Mouse (Mus musculus) C2C12 (cell line): Measurements from ENCODE around the gene Caskin2. TPM values are rescaled to one million over a fixed set of nuclear protein-coding genes. Genes with fewer than 3 reads are reported as not detected.
A peak's percentile ranks its signal among the peaks of the same experiment; 100 is the strongest.
"Not testable (repeated sequence)": the region's sequence is repeated elsewhere in the genome, so short reads cannot be mapped to it uniquely, and the experiment has no call there.

Experiments
- H3K27me3 ChIP-seq: one replicate; pipeline ENCODE4 v1.6.1; 2011; ENCODE audit not compliant: control insufficient read depth, insufficient read depth, insufficient read length
- H3K36me3 ChIP-seq: one replicate; pipeline ENCODE4 v1.6.1; 2011; ENCODE audit not compliant: control insufficient read depth, insufficient read depth
- H3K4me3 ChIP-seq: one replicate; pipeline ENCODE4 v1.5.1; 2011; ENCODE audit warnings: mild to moderate bottlenecking, control low read depth; ENCODE audit not compliant: poor library complexity, insufficient read depth, severe bottlenecking
- H3K79me2 ChIP-seq: one replicate; pipeline ENCODE4 v1.6.1; 2011; ENCODE audit not compliant: control insufficient read depth, insufficient read depth
- H3K79me3 ChIP-seq: one replicate; pipeline ENCODE4 v1.6.1; 2011; ENCODE audit warnings: low read depth, control low read depth
- H3ac ChIP-seq: one replicate; pipeline ENCODE3; 2011; ENCODE audit warnings: low read depth; ENCODE audit not compliant: control insufficient read depth, insufficient read length
- CEBPB ChIP-seq: IDR thresholded peaks from one replicate; pipeline ENCODE4 v1.6.1; 2011; ENCODE audit warnings: low read depth, mild to moderate bottlenecking, control low read depth, moderate library complexity
- CTCF ChIP-seq: IDR thresholded peaks from one replicate; pipeline ENCODE4 v1.5.1; 2011; ENCODE audit not compliant: control insufficient read depth, insufficient read depth, insufficient read length
- FOSL1 ChIP-seq: IDR thresholded peaks from one replicate; pipeline ENCODE4 v1.8.0; 2011; ENCODE audit warnings: mild to moderate bottlenecking, low read length; ENCODE audit not compliant: poor library complexity, insufficient read depth, severe bottlenecking
- MAX ChIP-seq: IDR thresholded peaks from one replicate; pipeline ENCODE4 v1.6.1; 2011; ENCODE audit warnings: mild to moderate bottlenecking, control low read depth
- MYOD1 ChIP-seq: IDR thresholded peaks from one replicate; pipeline ENCODE4 v1.6.1; 2011; ENCODE audit warnings: low read depth; ENCODE audit not compliant: control insufficient read depth, insufficient read length
- MYOG ChIP-seq: IDR thresholded peaks from one replicate; pipeline ENCODE4 v1.6.1; 2011; ENCODE audit not compliant: control insufficient read depth, insufficient read length; ENCODE audit errors: extremely low read depth
- USF1 ChIP-seq: IDR thresholded peaks from one replicate; pipeline ENCODE4 v1.6.1; 2011; ENCODE audit warnings: low read depth, mild to moderate bottlenecking, control low read depth, moderate library complexity
- long read RNA-seq, 2 experiments: library from polyadenylated mRNA; unstranded; transcript quantifications; one replicate each; pipeline ENCODE4 v2.0.0; 2019 to 2020
- polyA plus RNA-seq: library from polyadenylated mRNA; unstranded; fragments of >200 nt; fragmentation: generic; extraction: Trizol; gene quantifications from one replicate; pipeline ENCODE4 v1.2.1, GENCODE M21; 2012; ENCODE audit warnings: missing spikeins

Caskin2 gene
- 7.3 TPM for polyA plus RNA-seq
- long read RNA-seq, experiment 1, partial matches to known transcripts: 1 of 1 reads
- long read RNA-seq, experiment 1, other reads (novel, unspliced or antisense): 0 of 1 reads
- long read RNA-seq, experiment 2, full-length matches to known transcripts: 2 of 12 reads
- long read RNA-seq, experiment 2, partial matches to known transcripts: 9 of 12 reads
- long read RNA-seq, experiment 2, other reads (novel, unspliced or antisense): 1 of 12 reads

DNA sequence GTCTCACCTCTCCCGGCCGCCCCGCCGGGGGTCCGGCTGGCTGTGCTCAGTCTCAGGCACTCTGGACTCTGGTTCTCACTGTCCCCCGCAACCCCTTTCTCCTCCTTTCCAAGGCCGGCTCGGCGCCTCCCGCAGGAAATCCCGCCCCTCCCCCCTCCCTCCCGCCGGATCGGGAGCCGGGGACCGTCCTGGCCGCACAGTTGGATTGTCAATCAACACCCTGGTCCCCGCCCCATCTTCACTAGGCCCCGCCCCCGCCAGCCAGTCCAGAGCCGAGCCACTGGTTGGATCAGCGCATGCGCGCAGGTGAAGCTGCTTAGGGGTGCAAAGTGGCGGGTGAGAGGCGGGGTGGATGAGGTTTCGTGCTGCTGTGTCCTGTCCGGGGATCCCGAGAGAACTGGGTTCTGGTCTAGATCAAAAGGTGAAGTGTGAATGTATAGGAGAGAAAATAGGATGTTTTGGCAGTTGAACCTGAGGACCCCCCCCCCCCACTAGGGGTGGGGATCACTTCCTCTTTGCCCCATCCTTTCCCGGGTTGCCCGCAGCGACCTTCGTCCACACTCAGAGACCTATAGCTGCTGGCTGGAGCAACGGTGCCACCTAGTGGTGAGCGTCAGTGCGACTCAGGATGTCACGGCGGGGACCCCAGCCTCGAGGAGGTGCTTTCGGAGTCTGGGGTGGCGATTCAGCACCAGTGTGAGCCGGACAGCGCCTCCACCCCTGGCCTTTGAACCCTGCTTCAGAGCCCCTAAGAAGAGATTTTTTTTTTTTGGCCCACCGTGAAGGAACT, at the start of gene Caskin2:
Gene Caskin2, minus strand, starts transcription at position 133 of the 790 bp plus-strand sequence.
- Histone ChIP-seq H3ac (peak within 1 kb of the TSS; percentile 92), H3K4me3 (peak within 1 kb of the TSS; percentile 69), H3K79me3 (peaks cover 3% of the 10 kb centered on the region), H3K27me3 (no peaks in the 10 kb centered on the region), H3K79me2 (peaks cover 8% of the 10 kb centered on the region), H3K36me3 (no peaks in the 10 kb centered on the region)
- peak; percentile 59 for TF ChIP-seq MAX
- peak; percentile 93 for TF ChIP-seq CTCF
- no peak for TF ChIP-seq MYOD1

GRCm38 (mm10) chr11:115859143-115859945, 45.9 kb upstream of the Caskin2 start:
- no peaks in the 10 kb centered on the region for H3K36me3 ChIP-seq
- H3ac ChIP-seq: no peak overlapping the region
- H3K4me3 ChIP-seq: no peak overlapping the region
- peaks cover 71% of the 10 kb centered on the region for H3K27me3 ChIP-seq
- no peaks in the 10 kb centered on the region for H3K79me3 ChIP-seq
- no peaks in the 10 kb centered on the region for H3K79me2 ChIP-seq
- TF ChIP-seq CTCF (peak; percentile 99), MYOD1 (no peak), MYOG (no peak), MAX (peak; percentile 33)

DNA sequence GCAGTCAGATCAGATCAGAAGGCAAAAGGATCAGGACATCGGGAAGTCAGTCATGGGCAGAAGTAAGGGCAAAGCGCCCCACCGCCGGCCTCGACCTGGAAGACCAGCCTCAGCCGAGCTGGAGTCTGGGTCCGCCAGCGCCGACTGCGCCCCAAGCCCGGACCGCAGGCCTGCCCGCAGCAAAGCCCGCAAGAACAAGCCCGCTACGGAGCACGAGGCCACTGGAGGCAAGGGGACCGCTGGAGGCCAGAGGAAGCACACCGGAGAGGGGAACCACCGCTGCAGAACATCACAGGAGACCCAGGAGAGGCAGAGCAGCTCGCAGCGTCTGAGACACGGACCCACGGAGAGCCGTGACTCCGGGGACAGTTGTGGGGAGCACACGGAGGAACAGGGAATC, 44.9 kb upstream of the Caskin2 start, which contains the start of gene Myo15b:
Gene Myo15b, plus strand, starts transcription at position 53 of the 400 bp plus-strand sequence.
- Histone ChIP-seq H3K4me3 (no peak within 1 kb of the TSS), H3ac (no peak within 1 kb of the TSS), H3K79me3 (no peaks in the 10 kb centered on the region), H3K79me2 (no peaks in the 10 kb centered on the region), H3K27me3 (peaks cover 77% of the 10 kb centered on the region), H3K36me3 (no peaks in the 10 kb centered on the region)
- TF ChIP-seq MAX: no peak
- no peak for TF ChIP-seq FOSL1
- TF ChIP-seq USF1: no peak
- TF ChIP-seq CTCF: no peak
- TF ChIP-seq MYOD1: no peak

GRCm38 (mm10) chr11:115857936-115858335, 44.5 kb upstream of the Caskin2 start:
- H3K27me3 ChIP-seq: peaks cover 77% of the 10 kb centered on the region
- TF ChIP-seq CTCF: no peak
- TF ChIP-seq FOSL1: no peak
- no peak for TF ChIP-seq MYOD1
- no peak for TF ChIP-seq CEBPB
- TF ChIP-seq USF1: no peak
- no peak for TF ChIP-seq MAX
- H3K4me3 ChIP-seq: no peak overlapping the region
- H3K79me2 ChIP-seq: no peaks in the 10 kb centered on the region
- H3K36me3 ChIP-seq: no peaks in the 10 kb centered on the region
- H3ac ChIP-seq: no peak overlapping the region
- no peaks in the 10 kb centered on the region for H3K79me3 ChIP-seq

GRCm38 (mm10) chr11:115857146-115857545, 43.7 kb upstream of the Caskin2 start:
- H3K27me3 ChIP-seq: peaks cover 75% of the 10 kb centered on the region
- not testable (repeated sequence) for H3K4me3 ChIP-seq, H3K79me2 ChIP-seq

DNA sequence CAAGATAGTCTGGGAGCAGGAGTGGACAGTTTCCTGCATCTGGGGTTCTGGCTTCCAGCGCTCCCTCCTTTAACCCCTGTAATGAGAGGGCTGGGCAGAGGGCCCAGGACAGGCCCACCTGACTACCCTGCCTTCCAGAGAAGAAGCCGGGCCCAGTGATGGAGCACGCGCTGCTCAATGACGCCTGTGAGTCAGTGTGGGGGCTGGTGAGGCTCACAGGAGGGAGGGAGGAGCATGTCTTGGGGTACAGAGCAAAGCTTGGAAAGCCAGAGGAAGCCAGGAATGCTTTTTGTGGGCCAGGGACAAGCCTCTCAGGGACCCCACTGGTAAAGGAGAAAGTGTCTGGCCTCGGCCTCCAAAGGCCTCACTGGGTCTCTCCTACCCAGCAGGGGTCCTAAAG, 41.2 kb upstream of the Caskin2 start:
- peaks cover 61% of the 10 kb centered on the region for H3K27me3 ChIP-seq

More at GRCm38 (mm10) chr11:115857146-115857545, 43.7 kb upstream of the Caskin2 start:
- not testable (repeated sequence) for H3K36me3 ChIP-seq, H3K79me3 ChIP-seq, H3ac ChIP-seq

More for the DNA sequence above, 41.2 kb upstream of the Caskin2 start:
- Histone ChIP-seq H3K79me3 (no peaks in the 10 kb centered on the region), H3K36me3 (no peaks in the 10 kb centered on the region), H3K4me3 (no peak overlapping the region), H3K79me2 (no peaks in the 10 kb centered on the region), H3ac (no peak overlapping the region)
- TF ChIP-seq USF1: no peak
- no peak for TF ChIP-seq FOSL1
- TF ChIP-seq CEBPB: no peak
- TF ChIP-seq CTCF: no peak
- TF ChIP-seq MYOD1: no peak
- TF ChIP-seq MYOG: no peak
- no peak for TF ChIP-seq MAX
